ENCODE assay signal across 12 mouse cellular contexts in genomic region chr11:5802005-5802404, GRCm38 (mm10). TPM values are rescaled to one million over a fixed set of nuclear protein-coding genes. Genes with fewer than 3 reads are reported as not detected.
DNase-seq lines count a peak whose midpoint lies in the region; ATAC-seq lines count a peak whose summit lies in the region.
"Had no signal": no experiment of that assay in that cellular context is flagged by ENCODE, and none has a peak within 500 bp of the region (broad histone marks: within the 10 kb centered on the region; RNA-seq: fewer than 3 reads in every experiment).

No protein-coding gene starts in this region.

- ATAC-seq in kidney, embryonic 15.5 days (replicated peaks; ENCODE audit: low FRiP score): no peak; the same call in 1 of the 2 replicates
- 0 out of 2 replicates have a peak, but pooled peaks have one; percentile 5 for ATAC-seq in limb, embryonic 13.5 days (ENCODE audit: low FRiP score, low read depth)

- 63% methylated on average over 12 of the region's 12 CpGs for WGBS in kidney, embryonic 15.5 days
- WGBS in limb, embryonic 13.5 days: 63% methylated on average over 12 of the region's 12 CpGs

- intact Hi-C loops in gastrocnemius, postnatal 14 days (cut with DNase I; ENCODE audit: low total_unique reads): no loop called here

- no peak overlapping the region for H3K4me3 ChIP-seq in kidney, embryonic 15.5 days (replicated peaks)
- H3K4me3 ChIP-seq in limb, embryonic 13.5 days: no peak overlapping the region

- H3K4me2 ChIP-seq in kidney, embryonic 15.5 days: no peak overlapping the region
- 0 out of 2 replicates have a peak overlapping the region, but pooled peaks have one; percentile 7 for H3K4me2 ChIP-seq in limb, embryonic 13.5 days (replicated peaks)
- H3K4me2 ChIP-seq: liver, embryonic 11.5 days had no signal

- H3K9ac ChIP-seq in kidney, embryonic 15.5 days: no peak overlapping the region
- H3K9ac ChIP-seq in limb, embryonic 13.5 days: 0 out of 2 replicates have a peak overlapping the region, but pooled peaks have one; percentile 6

- no peaks in the 10 kb centered on the region for H3K9me3 ChIP-seq in kidney, embryonic 15.5 days (replicated peaks)
- no peaks in the 10 kb centered on the region for H3K9me3 ChIP-seq in limb, embryonic 13.5 days

- no peak for DNase-seq in kidney, postnatal 10 days
- DNase-seq in ES-CJ7 (ENCODE audit: low read depth, low spot score): peak; percentile 48
- peak; percentile 74 for DNase-seq in gastrocnemius, postnatal 14 days
- DNase-seq in spleen, postnatal 4 days (ENCODE audit: low spot score in 2 of 2): no peak
- DNase-seq in cerebellum, adult 11 months: no peak
- DNase-seq: adrenal gland, postnatal 10 days; cerebellum, adult 8-10 months; kidney, postnatal 4 days; thymus, adult 2 months had no signal

- H3K36me3 ChIP-seq in kidney, embryonic 15.5 days: peaks cover 45% of the 10 kb centered on the region
- H3K36me3 ChIP-seq in limb, embryonic 13.5 days: peaks cover 45% of the 10 kb centered on the region

- H3K27ac ChIP-seq in kidney, embryonic 15.5 days: 0 out of 2 replicates have a peak overlapping the region, but pooled peaks have one; percentile 45
- H3K27ac ChIP-seq in limb, embryonic 13.5 days: no peak overlapping the region

- H3K4me1 ChIP-seq in kidney, embryonic 15.5 days: peaks cover 18% of the 10 kb centered on the region; the same call in 1 of the 2 replicates
- peaks cover 29% of the 10 kb centered on the region for H3K4me1 ChIP-seq in limb, embryonic 13.5 days

- no peaks in the 10 kb centered on the region for H3K27me3 ChIP-seq in kidney, embryonic 15.5 days
- H3K27me3 ChIP-seq in limb, embryonic 13.5 days: no peaks in the 10 kb centered on the region

RNA-seq across cellular contexts. Expression of gene Pgam2, which starts 1.5 kb away (rescaled TPM):
- 22.7 and 37.9 TPM in 2 replicates for polyA plus RNA-seq in kidney, embryonic 15.5 days (2015; fragmentation: Nextera tagmentation; extraction: Ambion mirVana)
- 1,000 to 10,000 TPM; 3,325 to 3,362 TPM for total RNA-seq in gastrocnemius, postnatal 14 days (2021)
- 57.5 and 63.3 TPM in 2 replicates for polyA plus RNA-seq in limb, embryonic 13.5 days (2015; fragmentation: Nextera tagmentation; extraction: Ambion mirVana)

RNA-seq across cellular contexts. Expression of gene Dbnl, which starts 13.7 kb away (rescaled TPM):
- polyA plus RNA-seq in kidney, embryonic 15.5 days (2015; fragmentation: Nextera tagmentation; extraction: Ambion mirVana): 112 and 116 TPM in 2 replicates
- 10 to 100 TPM; 18.7 to 21.6 TPM for total RNA-seq in gastrocnemius, postnatal 14 days (2021)
- polyA plus RNA-seq in limb, embryonic 13.5 days (2015; fragmentation: Nextera tagmentation; extraction: Ambion mirVana): 123 and 126 TPM in 2 replicates

RNA-seq across cellular contexts. Expression of gene Polm, which starts 35.8 kb away (rescaled TPM):
- polyA plus RNA-seq in kidney, embryonic 15.5 days (2015; fragmentation: Nextera tagmentation; extraction: Ambion mirVana): 9.2 and 9.9 TPM in 2 replicates
- total RNA-seq in gastrocnemius, postnatal 14 days (2021): 1 to 10 TPM; 2.1 to 3.3 TPM
- polyA plus RNA-seq in limb, embryonic 13.5 days (2015; fragmentation: Nextera tagmentation; extraction: Ambion mirVana): 10.5 and 11.4 TPM in 2 replicates

RNA-seq across cellular contexts. Expression of gene Urgcp, which starts 39.8 kb away (rescaled TPM):
- 22.3 and 23.3 TPM in 2 replicates for polyA plus RNA-seq in kidney, embryonic 15.5 days (2015; fragmentation: Nextera tagmentation; extraction: Ambion mirVana)
- 10 to 100 TPM; 32.7 to 38.4 TPM for total RNA-seq in gastrocnemius, postnatal 14 days (2021)
- polyA plus RNA-seq in limb, embryonic 13.5 days (2015; fragmentation: Nextera tagmentation; extraction: Ambion mirVana): 27.1 and 29.2 TPM in 2 replicates

RNA-seq across cellular contexts. Expression of gene Aebp1, which starts 59.7 kb away (rescaled TPM):
- polyA plus RNA-seq in kidney, embryonic 15.5 days (2015; fragmentation: Nextera tagmentation; extraction: Ambion mirVana): 39.0 and 52.1 TPM in 2 replicates
- total RNA-seq in gastrocnemius, postnatal 14 days (2021): 10 to 100 TPM; 30.0 to 33.4 TPM
- polyA plus RNA-seq in limb, embryonic 13.5 days (2015; fragmentation: Nextera tagmentation; extraction: Ambion mirVana): 36.8 and 38.1 TPM in 2 replicates

Comparison
In these comparisons a context has a peak if more than half of its experiments do, and no peak if none do; other contexts are left out.
1. DNase-seq: peak in ES-CJ7 (single experiment) and gastrocnemius, postnatal 14 days (single experiment); none in kidney, postnatal 10 days (single experiment), spleen, postnatal 4 days (0 of 2) and cerebellum, adult 11 months (single experiment).